Mouse (Mus musculus): Measurements from ENCODE around the gene Susd1. TPM values are rescaled to one million over a fixed set of nuclear protein-coding genes. Genes with fewer than 3 reads are reported as not detected.

Gene Susd1
- polyA plus RNA-seq, 1 experiment from 2014 or later, result 1.6 TPM

GRCm38 (mm10) chr4:59450906-59451305 is 12.5 kb upstream of the Susd1 start:
- no peak for DNase-seq (ENCODE audit: low spot score)
- Histone ChIP-seq H3K27me3 (replicated peaks; ENCODE audit: low read depth, poor library complexity, severe bottlenecking) (no peaks in the 10 kb centered on the region), H3K4me1 (no peaks in the 10 kb centered on the region), H3K4me3 (no peak overlapping the region), H3K9me3 (peaks cover 2% of the 10 kb centered on the region; the same call in 1 of the 2 replicates), H3K27ac (replicated peaks) (no peak overlapping the region), H3K36me3 (replicated peaks) (no peaks in the 10 kb centered on the region)
- 89% methylated on average over 3 of the region's 3 CpGs for WGBS

- 79% methylated on average over 6 of the region's 6 CpGs for WGBS
- no peaks in the 10 kb centered on the region for H3K36me3 ChIP-seq (replicated peaks)
- DNase-seq (ENCODE audit: low spot score), result no peak
- H3K27ac ChIP-seq (replicated peaks), result no peak overlapping the region
- H3K27me3 ChIP-seq (replicated peaks; ENCODE audit: low read depth, poor library complexity, severe bottlenecking), result no peaks in the 10 kb centered on the region
- no peak overlapping the region for H3K4me3 ChIP-seq
- H3K9me3 ChIP-seq, result peaks cover 2% of the 10 kb centered on the region; the same call in 1 of the 2 replicates
- no peaks in the 10 kb centered on the region for H3K4me1 ChIP-seq
Observed at GRCm38 (mm10) chr4:59450234-59450854, 11.9 kb upstream of the Susd1 start.

GRCm38 (mm10) chr4:59447296-59447695 is 8.9 kb upstream of the Susd1 start:
- Histone ChIP-seq H3K4me3 (no peak overlapping the region), H3K4me1 (no peaks in the 10 kb centered on the region), H3K27ac (replicated peaks) (no peak overlapping the region), H3K9me3 (peaks cover 2% of the 10 kb centered on the region; the same call in 1 of the 2 replicates), H3K27me3 (replicated peaks; ENCODE audit: low read depth, poor library complexity, severe bottlenecking) (no peaks in the 10 kb centered on the region), H3K36me3 (replicated peaks) (no peaks in the 10 kb centered on the region)
- no peak for DNase-seq (ENCODE audit: low spot score)
- 81% methylated on average over 1 of the region's 1 CpGs for WGBS

GRCm38 (mm10) chr4:59445516-59445915 is 7.1 kb upstream of the Susd1 start:
- 76% methylated on average over 6 of the region's 6 CpGs for WGBS
- Histone ChIP-seq H3K4me3 (no peak overlapping the region), H3K9me3 (peaks cover 2% of the 10 kb centered on the region; the same call in 1 of the 2 replicates), H3K27me3 (replicated peaks; ENCODE audit: low read depth, poor library complexity, severe bottlenecking) (0 out of 2 replicates have a peak, but pooled peaks cover under 1% of the 10 kb centered on the region), H3K36me3 (replicated peaks) (no peaks in the 10 kb centered on the region), H3K27ac (replicated peaks) (no peak overlapping the region), H3K4me1 (no peaks in the 10 kb centered on the region)
- DNase-seq (ENCODE audit: low spot score), result no peak

- peaks cover 6% of the 10 kb centered on the region for H3K27me3 ChIP-seq (replicated peaks; ENCODE audit: low read depth, poor library complexity, severe bottlenecking)
- no peaks in the 10 kb centered on the region for H3K4me1 ChIP-seq
- H3K36me3 ChIP-seq (replicated peaks), result no peaks in the 10 kb centered on the region
- 88% methylated on average over 3 of the region's 3 CpGs for WGBS
- H3K4me3 ChIP-seq, result no peak overlapping the region
- DNase-seq (ENCODE audit: low spot score), result no peak
- H3K9me3 ChIP-seq, result peaks cover 2% of the 10 kb centered on the region; the same call in 1 of the 2 replicates
- no peak overlapping the region for H3K27ac ChIP-seq (replicated peaks)
Observed at GRCm38 (mm10) chr4:59444994-59445393, 6.6 kb upstream of the Susd1 start.

GRCm38 (mm10) chr4:59444085-59444484 is 5.7 kb upstream of the Susd1 start:
- H3K36me3 ChIP-seq (replicated peaks), result no peaks in the 10 kb centered on the region
- H3K4me1 ChIP-seq, result no peaks in the 10 kb centered on the region
- no peak for DNase-seq (ENCODE audit: low spot score)
- no peak overlapping the region for H3K27ac ChIP-seq (replicated peaks)
- H3K27me3 ChIP-seq (replicated peaks; ENCODE audit: low read depth, poor library complexity, severe bottlenecking), result peaks cover 15% of the 10 kb centered on the region
- H3K9me3 ChIP-seq, result peaks cover 2% of the 10 kb centered on the region; the same call in 1 of the 2 replicates
- 76% methylated on average over 4 of the region's 4 CpGs for WGBS
- no peak overlapping the region for H3K4me3 ChIP-seq

GRCm38 (mm10) chr4:59441265-59441664 is 2.8 kb upstream of the Susd1 start:
- H3K36me3 ChIP-seq (replicated peaks), result no peaks in the 10 kb centered on the region
- peaks cover 11% of the 10 kb centered on the region for H3K4me1 ChIP-seq
- peaks cover 43% of the 10 kb centered on the region for H3K27me3 ChIP-seq (replicated peaks; ENCODE audit: low read depth, poor library complexity, severe bottlenecking)
- H3K4me3 ChIP-seq, result no peak overlapping the region
- H3K9me3 ChIP-seq, result no peaks in the 10 kb centered on the region; the same call in 1 of the 2 replicates
- WGBS, result 79% methylated on average over 1 of the region's 1 CpGs
- no peak for DNase-seq (ENCODE audit: low spot score)
- no peak overlapping the region for H3K27ac ChIP-seq (replicated peaks)

- Histone ChIP-seq H3K27ac (replicated peaks) (no peak overlapping the region), H3K9me3 (no peaks in the 10 kb centered on the region; the same call in 1 of the 2 replicates), H3K36me3 (replicated peaks) (no peaks in the 10 kb centered on the region), H3K4me3 (no peak overlapping the region), H3K4me1 (peaks cover 11% of the 10 kb centered on the region), H3K27me3 (replicated peaks; ENCODE audit: low read depth, poor library complexity, severe bottlenecking) (peaks cover 47% of the 10 kb centered on the region)
- DNase-seq (ENCODE audit: low spot score), result no peak
- WGBS, result 42% methylated on average over 2 of the region's 2 CpGs
Observed at GRCm38 (mm10) chr4:59439960-59440359, 1.5 kb upstream of the Susd1 start.

- DNase-seq (ENCODE audit: low spot score), result no peak
- WGBS, result 27% methylated on average over 5 of the region's 5 CpGs
- Histone ChIP-seq H3K4me1 (peaks cover 13% of the 10 kb centered on the region), H3K27me3 (replicated peaks; ENCODE audit: low read depth, poor library complexity, severe bottlenecking) (peaks cover 47% of the 10 kb centered on the region), H3K4me3 (peak overlapping the region; percentile 81; the same call in 1 of the 2 replicates), H3K27ac (replicated peaks) (no peak overlapping the region), H3K9me3 (no peaks in the 10 kb centered on the region; the same call in 1 of the 2 replicates), H3K36me3 (replicated peaks) (no peaks in the 10 kb centered on the region)
Observed at GRCm38 (mm10) chr4:59439041-59439440, 608 bp upstream of the Susd1 start.

GRCm38 (mm10) chr4:59435951-59436350 is 2.5 kb downstream of the Susd1 start:
- H3K27ac ChIP-seq (replicated peaks), result no peak overlapping the region
- no peaks in the 10 kb centered on the region; the same call in 1 of the 2 replicates for H3K9me3 ChIP-seq
- WGBS, result 88% methylated on average over 4 of the region's 4 CpGs
- no peak for DNase-seq (ENCODE audit: low spot score)
- H3K36me3 ChIP-seq (replicated peaks), result no peaks in the 10 kb centered on the region
- H3K27me3 ChIP-seq (replicated peaks; ENCODE audit: low read depth, poor library complexity, severe bottlenecking), result peaks cover 47% of the 10 kb centered on the region
- peaks cover 24% of the 10 kb centered on the region for H3K4me1 ChIP-seq
- H3K4me3 ChIP-seq, result no peak overlapping the region

- Histone ChIP-seq H3K36me3 (replicated peaks) (no peaks in the 10 kb centered on the region), H3K9me3 (no peaks in the 10 kb centered on the region; the same call in 1 of the 2 replicates), H3K27me3 (replicated peaks; ENCODE audit: low read depth, poor library complexity, severe bottlenecking) (peaks cover 32% of the 10 kb centered on the region), H3K4me3 (no peak overlapping the region), H3K4me1 (peaks cover 24% of the 10 kb centered on the region), H3K27ac (replicated peaks) (no peak overlapping the region; the same call in 1 of the 2 replicates)
- no peak for DNase-seq (ENCODE audit: low spot score)
- 61% methylated on average over 3 of the region's 3 CpGs for WGBS
Observed at GRCm38 (mm10) chr4:59434039-59434438, 4.4 kb downstream of the Susd1 start.

GRCm38 (mm10) chr4:59429128-59429527 is 9.3 kb downstream of the Susd1 start:
- H3K36me3 ChIP-seq (replicated peaks), result no peaks in the 10 kb centered on the region
- no peak overlapping the region for H3K27ac ChIP-seq (replicated peaks)
- no peak for DNase-seq (ENCODE audit: low spot score)
- 85% methylated on average over 6 of the region's 6 CpGs for WGBS
- H3K27me3 ChIP-seq (replicated peaks; ENCODE audit: low read depth, poor library complexity, severe bottlenecking), result no peaks in the 10 kb centered on the region
- H3K4me1 ChIP-seq, result peaks cover 11% of the 10 kb centered on the region; the same call in 1 of the 2 replicates
- no peak overlapping the region for H3K4me3 ChIP-seq
- no peaks in the 10 kb centered on the region for H3K9me3 ChIP-seq

- H3K9me3 ChIP-seq, result no peaks in the 10 kb centered on the region
- no peak for DNase-seq (ENCODE audit: low spot score)
- 83% methylated on average over 5 of the region's 5 CpGs for WGBS
- H3K4me3 ChIP-seq, result no peak overlapping the region
- H3K27ac ChIP-seq (replicated peaks), result no peak overlapping the region
- H3K27me3 ChIP-seq (replicated peaks; ENCODE audit: low read depth, poor library complexity, severe bottlenecking), result no peaks in the 10 kb centered on the region
- no peaks in the 10 kb centered on the region for H3K36me3 ChIP-seq (replicated peaks)
- H3K4me1 ChIP-seq, result peaks cover 13% of the 10 kb centered on the region
Observed at GRCm38 (mm10) chr4:59426429-59426828, 12.0 kb downstream of the Susd1 start.

All from embryonic facial prominence, embryonic 10.5 days (tissue).